Mouse (Mus musculus): ENCODE measurements around the gene Alox5ap. TPM values are rescaled to one million over a fixed set of nuclear protein-coding genes. Genes with fewer than 3 reads are reported as not detected.
A peak's percentile ranks its signal among the peaks of the same experiment; 100 is the strongest.

The Alox5ap gene
- polyA plus RNA-seq, 1 experiment from 2014 or later, result 6.4 TPM

DNA sequence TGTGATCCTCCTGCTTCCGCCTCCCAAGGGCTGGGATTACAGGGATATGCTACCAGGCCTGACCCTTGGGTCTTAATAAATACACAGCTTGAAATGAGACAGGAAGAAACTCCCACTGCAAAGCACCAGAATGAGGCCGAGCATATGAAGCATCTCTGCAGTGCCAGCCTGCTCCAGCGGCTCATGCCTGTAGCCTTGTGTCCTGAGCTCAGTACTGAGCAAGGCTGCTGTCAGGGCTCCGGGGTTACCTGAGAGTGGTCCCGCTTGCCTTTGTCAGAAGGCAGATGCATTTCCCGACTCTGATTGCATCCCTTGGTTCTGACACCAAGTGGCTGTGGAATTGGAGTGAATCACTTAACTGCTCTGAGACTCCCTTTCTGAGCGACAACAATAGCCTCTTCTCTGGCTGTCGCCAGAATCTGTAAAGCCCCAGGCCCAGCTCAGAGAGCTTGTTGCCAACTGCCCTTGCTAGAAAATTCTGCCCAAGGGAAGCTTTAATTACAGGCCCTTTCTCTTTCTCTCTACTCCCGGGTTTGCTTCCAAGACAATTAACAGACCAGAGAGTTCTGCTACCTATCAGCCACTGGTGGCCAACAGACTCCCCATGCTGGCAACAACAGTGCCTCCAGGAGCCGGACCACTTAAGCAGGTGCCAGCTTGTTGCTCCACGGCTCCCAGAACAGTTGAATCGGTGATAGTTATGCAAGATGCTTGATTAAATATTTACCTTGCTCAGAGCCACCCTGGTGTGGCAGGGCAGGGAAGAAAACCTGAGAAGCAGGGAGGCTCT lies 64.7 kb downstream of the Alox5ap start:
- 57% methylated on average over 12 of the region's 12 CpGs for WGBS (ENCODE audit: insufficient replicate concordance)
- Histone ChIP-seq H3K4me1 (ENCODE audit: control insufficient read depth, insufficient read depth, low read length) (peaks cover 8% of the 10 kb centered on the region), H3K27ac (ENCODE audit: low read depth, low read length) (no peak overlapping the region), H3K4me2 (no peak overlapping the region), H3K4me3 (ENCODE audit: low read depth, low read length) (no peak overlapping the region), H3K27me3 (ENCODE audit: control insufficient read depth, insufficient read depth, low read length) (no peaks in the 10 kb centered on the region), H3K36me3 (ENCODE audit: control insufficient read depth, insufficient read depth, low read length) (no peaks in the 10 kb centered on the region), H3K9me3 (replicated peaks; ENCODE audit: control insufficient read depth, low read length) (no peaks in the 10 kb centered on the region), H3K9ac (ENCODE audit: low read depth, low read length) (no peak overlapping the region)
- ATAC-seq (replicated peaks; ENCODE audit: insufficient number of reproducible peaks, low FRiP score, low TSS enrichment), result no peak

DNA sequence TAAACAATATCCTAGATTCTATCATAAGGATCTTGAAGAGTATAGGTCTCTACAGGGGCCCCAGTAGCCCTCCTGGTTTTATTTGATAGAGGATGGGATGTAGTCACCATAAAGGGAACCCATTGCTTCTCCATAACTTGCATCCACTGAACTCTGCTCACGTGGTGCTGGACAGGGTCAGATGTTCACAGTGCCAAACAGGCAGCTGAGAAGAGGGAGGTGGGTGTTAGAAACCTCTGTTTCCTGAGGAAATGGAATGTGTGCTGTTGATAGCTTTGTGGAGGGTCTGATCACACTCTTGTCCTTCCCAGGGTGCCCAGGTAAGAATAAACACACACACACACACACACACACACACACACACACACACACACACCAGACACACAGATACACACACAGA lies 66.0 kb downstream of the Alox5ap start:
- H3K36me3 ChIP-seq (ENCODE audit: control insufficient read depth, insufficient read depth, low read length), result no peaks in the 10 kb centered on the region
- H3K27ac ChIP-seq (ENCODE audit: low read depth, low read length), result no peak overlapping the region
- WGBS (ENCODE audit: insufficient replicate concordance), result 20% methylated on average over 1 of the region's 1 CpGs
- H3K4me3 ChIP-seq (ENCODE audit: low read depth, low read length), result no peak overlapping the region
- no peak overlapping the region for H3K4me2 ChIP-seq
- ATAC-seq (replicated peaks; ENCODE audit: insufficient number of reproducible peaks, low FRiP score, low TSS enrichment), result no peak
- no peaks in the 10 kb centered on the region for H3K9me3 ChIP-seq (replicated peaks; ENCODE audit: control insufficient read depth, low read length)
- H3K27me3 ChIP-seq (ENCODE audit: control insufficient read depth, insufficient read depth, low read length), result no peaks in the 10 kb centered on the region
- H3K9ac ChIP-seq (ENCODE audit: low read depth, low read length), result no peak overlapping the region
- peaks cover 2% of the 10 kb centered on the region; the same call in 1 of the 2 replicates for H3K4me1 ChIP-seq (ENCODE audit: control insufficient read depth, insufficient read depth, low read length)

DNA sequence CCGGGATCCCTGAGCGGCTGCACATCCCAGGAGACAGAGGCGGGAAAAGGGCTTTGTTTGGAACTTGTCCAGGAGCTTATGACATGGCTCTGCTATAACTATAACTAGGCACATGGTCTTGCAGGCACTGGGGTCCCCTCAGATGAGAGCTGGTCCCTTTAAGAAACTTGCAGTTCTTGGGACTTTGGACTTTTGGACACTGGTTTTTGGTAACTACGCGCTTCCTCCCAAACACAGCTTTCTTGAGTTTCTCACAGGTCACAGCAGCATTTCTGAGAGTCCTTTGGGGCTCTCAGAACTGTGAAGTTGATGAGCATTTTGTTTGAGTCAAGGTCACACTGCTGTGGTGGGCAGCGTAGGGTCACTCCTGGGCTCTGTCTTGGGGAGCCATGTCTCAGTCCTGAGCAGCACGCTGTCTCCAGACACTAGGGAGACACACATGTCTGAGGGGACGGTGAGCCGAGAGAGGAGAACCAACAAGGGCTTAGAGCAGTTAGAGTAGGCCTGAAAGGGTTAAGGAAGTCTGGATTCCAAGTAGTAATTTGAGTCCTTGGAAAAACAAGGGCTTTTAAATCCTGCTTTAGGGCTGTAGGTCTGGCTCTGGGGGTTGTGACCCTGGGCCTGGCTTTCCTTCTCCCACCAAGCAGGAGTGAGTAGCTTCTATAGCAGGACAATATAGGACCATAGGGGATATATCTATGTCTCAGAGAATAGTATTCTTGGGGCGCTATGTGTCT lies 67.0 kb downstream of the Alox5ap start:
- no peaks in the 10 kb centered on the region for H3K9me3 ChIP-seq (replicated peaks; ENCODE audit: control insufficient read depth, low read length)
- 47% methylated on average over 10 of the region's 10 CpGs for WGBS (ENCODE audit: insufficient replicate concordance)
- peak overlapping the region; percentile 67; the same call in 1 of the 2 replicates for H3K27ac ChIP-seq (ENCODE audit: low read depth, low read length)
- 0 out of 2 replicates have a peak, but pooled peaks cover 3% of the 10 kb centered on the region for H3K27me3 ChIP-seq (ENCODE audit: control insufficient read depth, insufficient read depth, low read length)
- H3K36me3 ChIP-seq (ENCODE audit: control insufficient read depth, insufficient read depth, low read length), result no peaks in the 10 kb centered on the region
- H3K9ac ChIP-seq (ENCODE audit: low read depth, low read length), result no peak overlapping the region
- no peak for ATAC-seq (replicated peaks; ENCODE audit: insufficient number of reproducible peaks, low FRiP score, low TSS enrichment)
- no peak overlapping the region for H3K4me2 ChIP-seq
- H3K4me3 ChIP-seq (ENCODE audit: low read depth, low read length), result no peak overlapping the region
- peaks cover 2% of the 10 kb centered on the region; the same call in 1 of the 2 replicates for H3K4me1 ChIP-seq (ENCODE audit: control insufficient read depth, insufficient read depth, low read length)

DNA sequence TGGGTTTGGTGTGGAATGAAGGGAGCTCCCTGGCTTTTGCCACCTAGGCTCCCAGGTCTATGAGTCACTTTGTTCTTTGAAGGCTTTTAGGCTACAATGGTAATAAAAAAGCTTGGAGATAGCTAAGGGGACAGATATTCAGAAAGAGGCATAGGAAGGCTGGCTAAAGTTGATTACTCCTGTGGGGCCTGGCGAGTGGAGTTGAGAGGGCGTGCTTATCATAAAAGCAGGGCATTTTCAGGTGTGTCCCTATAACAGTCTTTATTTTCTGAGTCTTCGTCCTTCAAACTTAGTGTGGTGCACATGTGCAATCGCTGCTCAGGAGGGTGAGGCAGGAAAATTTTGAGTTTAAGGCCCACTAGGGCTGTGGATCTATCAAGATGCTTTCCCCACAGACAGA lies 68.2 kb downstream of the Alox5ap start:
- H3K27ac ChIP-seq (ENCODE audit: low read depth, low read length), result no peak overlapping the region
- no peak for ATAC-seq (replicated peaks; ENCODE audit: insufficient number of reproducible peaks, low FRiP score, low TSS enrichment)
- WGBS (ENCODE audit: insufficient replicate concordance), result 79% methylated on average over 4 of the region's 4 CpGs

DNA sequence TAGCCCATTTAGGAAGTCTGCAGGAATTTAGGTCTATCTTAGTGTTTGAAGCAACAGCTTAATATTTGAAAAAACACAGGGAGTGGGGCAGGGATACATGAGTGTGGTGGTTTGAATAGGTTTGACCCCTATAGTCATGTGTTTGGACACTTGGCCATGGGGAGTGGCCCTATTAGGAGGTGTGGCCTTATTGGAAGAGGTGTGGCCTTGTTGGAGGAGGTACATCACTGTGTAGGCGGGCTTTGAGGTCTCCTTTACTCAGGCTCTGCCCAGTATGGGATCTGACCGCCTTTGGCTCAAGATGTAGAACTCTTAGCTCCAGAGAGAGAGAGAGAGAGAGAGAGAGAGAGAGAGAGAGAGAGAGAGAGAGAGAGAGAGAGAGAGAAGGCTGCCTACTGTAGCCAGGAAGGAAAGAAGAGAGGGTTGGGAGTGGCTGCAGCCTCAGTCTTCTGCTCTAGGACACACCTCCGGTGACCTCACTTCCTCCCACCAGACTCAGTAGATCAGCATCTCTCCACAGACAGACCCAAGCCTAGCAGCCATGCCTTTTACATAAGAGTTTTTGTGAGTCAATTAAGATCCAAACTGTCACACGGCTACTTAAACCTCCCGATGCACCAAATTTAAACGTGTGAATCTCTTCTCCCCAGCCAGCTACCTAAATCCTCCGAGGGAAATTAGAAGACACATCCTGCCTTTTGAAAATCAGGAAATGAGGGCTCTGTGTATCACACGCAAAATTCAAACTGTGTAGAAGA lies 69.6 kb downstream of the Alox5ap start:
- WGBS (ENCODE audit: insufficient replicate concordance), result 83% methylated on average over 8 of the region's 8 CpGs

More for the DNA sequence above, 68.2 kb downstream of the Alox5ap start:
- no peak overlapping the region for H3K4me2 ChIP-seq
- 0 out of 2 replicates have a peak, but pooled peaks cover 3% of the 10 kb centered on the region for H3K27me3 ChIP-seq (ENCODE audit: control insufficient read depth, insufficient read depth, low read length)
- H3K36me3 ChIP-seq (ENCODE audit: control insufficient read depth, insufficient read depth, low read length), result no peaks in the 10 kb centered on the region
- no peaks in the 10 kb centered on the region for H3K9me3 ChIP-seq (replicated peaks; ENCODE audit: control insufficient read depth, low read length)
- H3K4me1 ChIP-seq (ENCODE audit: control insufficient read depth, insufficient read depth, low read length), result peaks cover 2% of the 10 kb centered on the region; the same call in 1 of the 2 replicates
- H3K4me3 ChIP-seq (ENCODE audit: low read depth, low read length), result no peak overlapping the region
- no peak overlapping the region for H3K9ac ChIP-seq (ENCODE audit: low read depth, low read length)

DNA sequence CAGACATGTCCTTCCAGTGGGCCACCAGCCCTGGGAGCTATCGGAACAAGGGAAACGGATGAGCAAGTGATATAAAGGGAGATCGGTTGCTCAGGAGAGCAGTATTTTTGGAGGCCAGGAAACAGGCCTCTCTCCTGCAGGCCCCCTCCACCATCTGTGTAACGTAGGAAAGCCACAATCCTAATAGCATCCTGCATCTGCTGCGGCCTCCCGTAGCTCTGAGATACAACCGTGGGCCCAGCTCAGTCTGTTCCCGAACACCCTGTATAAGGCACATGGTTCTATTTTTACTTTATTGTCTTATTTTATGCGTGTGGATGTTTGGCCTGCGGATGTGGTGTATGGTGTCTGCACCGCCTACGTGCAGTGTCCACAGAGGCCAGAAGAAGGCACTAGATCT lies 70.4 kb downstream of the Alox5ap start:
- no peaks in the 10 kb centered on the region for H3K36me3 ChIP-seq (ENCODE audit: control insufficient read depth, insufficient read depth, low read length)
- WGBS (ENCODE audit: insufficient replicate concordance), result 86% methylated on average over 12 of the region's 12 CpGs
- H3K4me3 ChIP-seq (ENCODE audit: low read depth, low read length), result no peak overlapping the region
- 0 out of 2 replicates have a peak, but pooled peaks cover 3% of the 10 kb centered on the region for H3K27me3 ChIP-seq (ENCODE audit: control insufficient read depth, insufficient read depth, low read length)
- H3K4me1 ChIP-seq (ENCODE audit: control insufficient read depth, insufficient read depth, low read length), result peaks cover 12% of the 10 kb centered on the region
- H3K27ac ChIP-seq (ENCODE audit: low read depth, low read length), result no peak overlapping the region
- no peaks in the 10 kb centered on the region for H3K9me3 ChIP-seq (replicated peaks; ENCODE audit: control insufficient read depth, low read length)
- no peak for ATAC-seq (replicated peaks; ENCODE audit: insufficient number of reproducible peaks, low FRiP score, low TSS enrichment)
- H3K4me2 ChIP-seq, result no peak overlapping the region
- H3K9ac ChIP-seq (ENCODE audit: low read depth, low read length), result no peak overlapping the region

More for the DNA sequence above, 69.6 kb downstream of the Alox5ap start:
- no peaks in the 10 kb centered on the region for H3K36me3 ChIP-seq (ENCODE audit: control insufficient read depth, insufficient read depth, low read length)
- peaks cover 11% of the 10 kb centered on the region for H3K4me1 ChIP-seq (ENCODE audit: control insufficient read depth, insufficient read depth, low read length)
- H3K9ac ChIP-seq (ENCODE audit: low read depth, low read length), result no peak overlapping the region
- 0 out of 2 replicates have a peak, but pooled peaks cover 3% of the 10 kb centered on the region for H3K27me3 ChIP-seq (ENCODE audit: control insufficient read depth, insufficient read depth, low read length)
- no peak overlapping the region for H3K27ac ChIP-seq (ENCODE audit: low read depth, low read length)
- no peak overlapping the region for H3K4me2 ChIP-seq
- no peak overlapping the region for H3K4me3 ChIP-seq (ENCODE audit: low read depth, low read length)
- ATAC-seq (replicated peaks; ENCODE audit: insufficient number of reproducible peaks, low FRiP score, low TSS enrichment), result no peak
- H3K9me3 ChIP-seq (replicated peaks; ENCODE audit: control insufficient read depth, low read length), result no peaks in the 10 kb centered on the region

DNA sequence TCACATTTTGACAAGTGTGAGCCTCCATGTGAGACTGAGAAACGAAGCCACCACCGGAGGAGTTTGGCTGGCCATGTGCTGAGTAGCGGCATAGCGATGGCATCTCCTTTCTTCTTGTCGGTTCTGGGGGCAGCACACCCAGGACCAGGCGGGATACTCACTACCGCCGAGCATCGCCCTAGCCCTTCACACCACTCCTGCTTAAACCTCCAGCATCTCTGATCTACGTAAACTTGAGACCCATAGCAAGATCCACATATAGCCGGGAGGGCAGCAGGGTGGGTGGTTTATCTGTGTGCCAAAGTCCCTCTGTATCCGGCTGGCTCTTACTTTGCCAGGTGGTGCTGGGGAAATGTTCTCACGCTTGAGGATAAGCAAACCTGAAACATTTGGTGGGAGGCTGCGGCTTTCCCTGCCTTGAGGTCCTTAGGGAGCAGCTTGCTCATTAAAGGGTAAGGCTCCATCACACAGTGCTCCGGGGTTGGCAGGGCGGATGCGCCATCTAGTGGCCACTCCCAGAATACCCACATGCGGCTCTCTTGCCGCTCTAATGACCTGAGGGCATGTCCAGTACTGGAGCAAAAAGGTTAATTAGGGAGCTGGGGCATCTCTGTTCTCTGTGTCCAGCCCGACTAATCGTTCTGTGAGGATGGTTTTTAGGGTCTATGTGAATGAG lies 71.1 kb downstream of the Alox5ap start:
- H3K4me2 ChIP-seq, result no peak overlapping the region
- no peaks in the 10 kb centered on the region for H3K36me3 ChIP-seq (ENCODE audit: control insufficient read depth, insufficient read depth, low read length)
- 0 out of 2 replicates have a peak, but pooled peaks have one; percentile 39 for ATAC-seq (replicated peaks; ENCODE audit: insufficient number of reproducible peaks, low FRiP score, low TSS enrichment)
- no peak overlapping the region for H3K9ac ChIP-seq (ENCODE audit: low read depth, low read length)
- no peaks in the 10 kb centered on the region for H3K9me3 ChIP-seq (replicated peaks; ENCODE audit: control insufficient read depth, low read length)
- H3K4me3 ChIP-seq (ENCODE audit: low read depth, low read length), result no peak overlapping the region
- H3K27me3 ChIP-seq (ENCODE audit: control insufficient read depth, insufficient read depth, low read length), result 0 out of 2 replicates have a peak, but pooled peaks cover 3% of the 10 kb centered on the region
- no peak overlapping the region for H3K27ac ChIP-seq (ENCODE audit: low read depth, low read length)
- H3K4me1 ChIP-seq (ENCODE audit: control insufficient read depth, insufficient read depth, low read length), result peaks cover 12% of the 10 kb centered on the region
- 40% methylated on average over 21 of the region's 21 CpGs for WGBS (ENCODE audit: insufficient replicate concordance)

DNA sequence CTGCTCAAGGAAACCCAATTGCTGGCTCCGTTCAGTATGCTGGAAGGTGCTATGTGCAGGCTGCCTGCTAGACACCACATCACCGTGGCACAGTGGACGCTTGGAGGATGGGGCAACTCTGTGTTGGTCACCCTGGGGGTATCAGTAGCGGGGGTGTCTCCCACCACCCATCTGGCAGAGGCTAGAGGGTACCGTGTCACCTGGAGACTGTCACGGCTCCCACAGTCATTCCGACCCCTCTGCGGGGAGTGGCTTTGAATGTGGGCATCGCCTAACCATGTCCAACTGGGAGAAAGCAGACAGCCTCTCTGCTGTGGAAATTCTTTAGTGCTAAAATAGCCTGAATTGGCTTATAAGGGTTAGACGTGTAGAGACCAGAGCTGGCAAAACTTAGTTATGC lies 72.6 kb downstream of the Alox5ap start:
- ATAC-seq (replicated peaks; ENCODE audit: insufficient number of reproducible peaks, low FRiP score, low TSS enrichment), result no peak
- Histone ChIP-seq H3K27me3 (ENCODE audit: control insufficient read depth, insufficient read depth, low read length) (0 out of 2 replicates have a peak, but pooled peaks cover 3% of the 10 kb centered on the region), H3K4me3 (ENCODE audit: low read depth, low read length) (no peak overlapping the region), H3K4me2 (no peak overlapping the region), H3K9ac (ENCODE audit: low read depth, low read length) (no peak overlapping the region), H3K9me3 (replicated peaks; ENCODE audit: control insufficient read depth, low read length) (no peaks in the 10 kb centered on the region), H3K36me3 (ENCODE audit: control insufficient read depth, insufficient read depth, low read length) (no peaks in the 10 kb centered on the region), H3K4me1 (ENCODE audit: control insufficient read depth, insufficient read depth, low read length) (peaks cover 10% of the 10 kb centered on the region), H3K27ac (ENCODE audit: low read depth, low read length) (no peak overlapping the region)
- 82% methylated on average over 10 of the region's 10 CpGs for WGBS (ENCODE audit: insufficient replicate concordance)

Measured in heart, embryonic 11.5 days (tissue).